Mouse (Mus musculus) small intestine, adult 2 months (tissue): ENCODE data around the gene Pnrc2.

ENCODE experiments used
- CTCF ChIP-seq: fragments of 200-500 bp; IDR thresholded peaks from 2 replicates; pipeline ENCODE4 v1.5.1; 2012; ENCODE audit warnings: low read depth, mild to moderate bottlenecking, control low read depth, inconsistent platforms, low read length, moderate library complexity, mixed read lengths; ENCODE audit not compliant: insufficient replicate concordance, insufficient read length; ENCODE audit errors: extremely low read depth
- POLR2A ChIP-seq: fragments of 200-500 bp; IDR thresholded peaks from 2 replicates; pipeline ENCODE4 v1.6.1; 2012; ENCODE audit warnings: low read depth, mild to moderate bottlenecking, control low read depth, inconsistent platforms, low read length, moderate library complexity

- no peak for TF ChIP-seq CTCF
- TF ChIP-seq POLR2A = no peak
Observed at GRCm38 (mm10) chr4:135880576-135880975, 6.9 kb upstream of the Pnrc2 start.
